Mouse (Mus musculus) embryonic facial prominence, embryonic 14.5 days (tissue): ENCODE data around the gene Sost. TPM values are rescaled to one million over a fixed set of nuclear protein-coding genes. Genes with fewer than 3 reads are reported as not detected.

Source experiments
- ATAC-seq: fragments of 200-750 bp; cut with Nextera tagmentation; 2 replicates; pipeline ENCODE4 v1.8.0; 2017; ENCODE audit warnings: low read depth, moderate number of reproducible peaks, moderate TSS enrichment
- DNase-seq: peaks from one replicate; pipeline ENCODE4 v3.0.0-alpha.2; 2015; ENCODE audit warnings: low spot score
- H3K27ac ChIP-seq: fragments of 300-500 bp; sonication (generic); replicated peaks from 2 replicates; pipeline ENCODE4 v1.5.1; 2014; ENCODE audit warnings: low read depth, mild to moderate bottlenecking, low read length, moderate library complexity
- H3K27me3 ChIP-seq: fragments of 300-500 bp; sonication (generic); replicated peaks from 2 replicates; pipeline ENCODE4 v1.6.1; 2014; ENCODE audit warnings: low read length; ENCODE audit not compliant: control insufficient read depth, insufficient read depth
- H3K36me3 ChIP-seq: fragments of 300-500 bp; sonication (generic); 2 replicates; pipeline ENCODE4 v1.6.1; 2014; ENCODE audit warnings: low read length, mixed read lengths; ENCODE audit not compliant: control insufficient read depth, insufficient read depth
- H3K4me1 ChIP-seq: fragments of 300-500 bp; sonication (generic); 2 replicates; pipeline ENCODE4 v1.6.1; 2014; ENCODE audit warnings: antibody characterized with exemption, low read length; ENCODE audit not compliant: control insufficient read depth, insufficient read depth
- H3K4me2 ChIP-seq: fragments of 300-500 bp; sonication (generic); 2 replicates; pipeline ENCODE4 v1.6.1; 2014; ENCODE audit warnings: low read depth, mild to moderate bottlenecking, low read length, moderate library complexity, mixed read lengths
- H3K4me3 ChIP-seq: fragments of 300-500 bp; sonication (generic); 2 replicates; pipeline ENCODE4 v1.5.1; 2014; ENCODE audit warnings: low read depth, mild to moderate bottlenecking, low read length
- H3K9ac ChIP-seq: fragments of 300-500 bp; sonication (generic); 2 replicates; pipeline ENCODE4 v1.6.1; 2014; ENCODE audit warnings: low read depth, mild to moderate bottlenecking, low read length, moderate library complexity, mixed read lengths
- H3K9me3 ChIP-seq: fragments of 300-500 bp; sonication (generic); 2 replicates; pipeline ENCODE4 v1.6.1; 2016; ENCODE audit warnings: low read length; ENCODE audit not compliant: control insufficient read depth
- WGBS: fragments of 180-500 bp; shearing (Covaris S2); extraction: QIAGEN DNeasy Blood & Tissue Kit; methylation state at CpG from one replicate; pipeline ENCODE4 v1.1.7; 2014; 5-methylcytosine and 5-hydroxymethylcytosine counted together
- polyA plus RNA-seq: library from polyadenylated mRNA; unstranded; fragments of >200 nt; fragmentation: Nextera tagmentation; extraction: Ambion mirVana; gene quantifications from 2 replicates; pipeline ENCODE4 v1.2.1, GENCODE M21; 2014

The Sost gene
- not detected in 2 replicates for polyA plus RNA-seq

DNA sequence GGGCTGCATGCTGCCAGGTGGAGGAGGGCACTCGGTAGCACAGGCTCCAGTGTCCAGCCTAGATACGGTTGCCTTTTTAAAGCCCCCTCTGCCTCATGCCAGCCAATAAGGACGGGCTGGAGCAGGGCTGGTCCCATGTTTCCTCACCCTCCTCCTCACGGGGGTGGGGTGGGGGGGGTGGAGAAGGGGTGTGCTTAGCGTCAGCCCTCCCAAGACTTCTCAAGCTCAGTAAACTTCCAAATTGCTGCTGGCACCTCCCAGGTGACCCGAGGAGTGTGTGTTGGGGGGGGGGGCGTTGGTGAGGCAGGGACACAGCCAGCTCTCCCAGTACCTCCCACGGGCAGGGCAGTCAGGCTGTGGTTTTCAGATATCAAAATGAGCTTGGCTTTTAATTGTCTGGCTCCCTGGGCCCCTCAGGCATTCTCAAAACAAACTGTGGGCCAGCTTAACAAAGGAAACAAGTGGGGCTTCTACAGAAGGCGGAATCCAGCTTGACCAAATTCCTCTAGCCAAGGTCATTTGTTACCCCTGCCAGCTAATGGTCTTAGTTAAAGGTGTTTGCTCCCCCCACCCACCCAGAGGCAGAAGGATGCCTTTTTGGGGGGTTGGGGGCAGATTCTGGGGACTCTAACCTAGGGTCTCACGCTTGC lies at the start of gene Sost:
Sost (minus strand) TSS at position 51 of the 650 bp plus-strand sequence.
- peaks cover 56% of the 10 kb centered on the region for H3K27me3 ChIP-seq
- no peak for DNase-seq
- no peak within 1 kb of the TSS for H3K4me3 ChIP-seq
- H3K4me2 ChIP-seq: no peak within 1 kb of the TSS
- H3K36me3 ChIP-seq: no peaks in the 10 kb centered on the region
- ATAC-seq: no peak
- peaks cover 5% of the 10 kb centered on the region; the same call in 1 of the 2 replicates for H3K4me1 ChIP-seq
- H3K9me3 ChIP-seq: no peaks in the 10 kb centered on the region
- 34% methylated on average over 8 of the region's 10 CpGs for WGBS
- H3K9ac ChIP-seq: no peak within 1 kb of the TSS
- H3K27ac ChIP-seq: no peak within 1 kb of the TSS

DNA sequence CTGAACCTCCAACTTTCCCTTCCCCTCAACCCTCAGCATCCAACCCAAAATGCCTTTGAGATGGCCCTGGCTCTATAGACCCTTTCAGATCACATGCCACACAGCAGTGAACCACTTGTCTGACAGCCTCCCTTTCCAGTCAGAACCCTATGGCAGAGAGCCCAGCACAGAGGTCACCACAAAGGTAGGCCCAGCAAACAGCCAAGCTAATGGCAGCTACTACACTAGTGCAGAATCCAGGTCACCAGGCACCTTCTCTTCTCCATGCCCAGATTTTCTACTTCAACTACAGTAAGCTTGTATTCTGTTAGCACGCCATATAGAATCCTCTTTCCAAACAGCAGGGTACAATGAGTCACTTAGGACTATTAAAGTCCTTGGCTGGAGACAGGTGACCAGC lies 49.3 kb upstream of the Sost start:
- ATAC-seq (no peak), DNase-seq (no peak)
- no peak overlapping the region for H3K4me2 ChIP-seq
- no peaks in the 10 kb centered on the region for H3K27me3 ChIP-seq
- no peaks in the 10 kb centered on the region for H3K9me3 ChIP-seq
- H3K4me1 ChIP-seq: no peaks in the 10 kb centered on the region
- 95% methylated on average over 1 of the region's 1 CpGs for WGBS
- H3K4me3 ChIP-seq: no peak overlapping the region
- no peak overlapping the region for H3K9ac ChIP-seq
- no peak overlapping the region for H3K27ac ChIP-seq
- H3K36me3 ChIP-seq: peaks cover 6% of the 10 kb centered on the region; the same call in 1 of the 2 replicates

DNA sequence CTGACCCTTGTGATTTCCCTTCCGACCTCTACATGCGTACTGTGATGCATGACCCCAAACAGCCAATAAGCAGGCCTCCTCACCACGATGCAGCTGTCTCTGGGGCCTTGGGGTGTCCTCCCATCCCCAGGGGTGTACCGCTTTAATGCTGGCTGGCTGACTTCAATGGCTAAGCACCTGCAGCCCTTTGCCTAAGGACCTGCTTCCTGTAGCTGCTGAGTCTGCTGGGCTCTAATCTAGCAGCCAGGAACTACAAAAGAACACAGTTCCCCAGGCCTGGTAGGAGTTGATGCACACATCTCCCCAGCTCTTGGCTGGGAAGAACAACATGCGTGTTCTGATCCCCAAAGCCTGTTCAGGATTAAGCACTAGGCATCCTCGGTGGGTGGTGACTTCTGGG lies 48.7 kb upstream of the Sost start:
- no peak for ATAC-seq
- H3K4me3 ChIP-seq: no peak overlapping the region
- H3K27ac ChIP-seq: no peak overlapping the region
- WGBS: 66% methylated on average over 6 of the region's 6 CpGs
- H3K9ac ChIP-seq: no peak overlapping the region
- no peaks in the 10 kb centered on the region for H3K9me3 ChIP-seq
- no peak overlapping the region for H3K4me2 ChIP-seq
- H3K27me3 ChIP-seq: no peaks in the 10 kb centered on the region
- peaks cover 6% of the 10 kb centered on the region; the same call in 1 of the 2 replicates for H3K36me3 ChIP-seq
- no peaks in the 10 kb centered on the region for H3K4me1 ChIP-seq
- no peak for DNase-seq

DNA sequence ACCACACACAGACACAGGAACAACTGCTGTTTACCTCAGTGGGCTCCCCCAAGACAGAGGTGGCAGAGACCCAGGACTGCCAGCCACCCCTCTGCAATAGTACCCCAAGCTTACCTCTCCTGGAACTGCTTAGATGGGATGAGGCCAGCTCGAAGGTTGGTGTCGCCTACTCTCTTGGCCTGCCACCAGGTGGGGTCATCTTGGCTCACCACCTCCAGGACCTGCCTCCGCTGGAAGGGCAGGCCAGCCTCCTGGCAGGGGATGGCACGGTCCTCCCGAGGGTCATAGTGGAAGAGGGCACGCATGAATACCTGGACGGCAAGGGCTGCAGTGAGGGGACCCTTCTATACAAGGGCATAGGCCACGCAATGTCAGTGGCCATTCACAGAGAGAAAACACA lies 46.4 kb upstream of the Sost start:
- Histone ChIP-seq H3K4me3 (no peak overlapping the region), H3K27ac (no peak overlapping the region), H3K9me3 (no peaks in the 10 kb centered on the region), H3K4me2 (no peak overlapping the region), H3K36me3 (peaks cover 6% of the 10 kb centered on the region; the same call in 1 of the 2 replicates), H3K27me3 (no peaks in the 10 kb centered on the region), H3K4me1 (no peaks in the 10 kb centered on the region), H3K9ac (no peak overlapping the region)
- no peak for ATAC-seq
- DNase-seq: no peak
- 75% methylated on average over 7 of the region's 8 CpGs for WGBS

DNA sequence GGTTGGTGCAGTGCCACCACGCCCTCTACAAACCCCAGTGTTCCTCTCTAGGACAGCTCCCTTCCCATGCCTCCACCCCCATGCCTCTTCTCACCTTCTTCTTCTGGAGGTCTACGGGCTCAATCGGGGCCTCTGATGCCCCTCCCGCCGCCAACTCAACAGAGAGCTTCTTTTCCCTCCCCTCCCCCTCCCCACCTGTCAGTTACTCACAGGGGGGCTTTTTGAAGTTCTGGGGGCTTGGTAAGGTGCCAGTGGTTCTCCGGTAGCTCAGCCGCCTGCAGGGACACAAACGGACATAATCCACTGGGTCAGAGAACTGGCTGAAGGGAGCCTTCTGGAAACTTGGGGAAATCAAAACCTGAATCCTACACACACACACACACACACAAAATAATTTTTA lies 44.7 kb upstream of the Sost start:
- ATAC-seq: no peak
- H3K4me2 ChIP-seq: no peak overlapping the region
- no peaks in the 10 kb centered on the region for H3K9me3 ChIP-seq
- 75% methylated on average over 8 of the region's 8 CpGs for WGBS
- no peak overlapping the region for H3K27ac ChIP-seq
- no peak overlapping the region for H3K9ac ChIP-seq
- H3K27me3 ChIP-seq: no peaks in the 10 kb centered on the region
- H3K4me3 ChIP-seq: no peak overlapping the region
- no peak for DNase-seq
- no peaks in the 10 kb centered on the region for H3K4me1 ChIP-seq
- peaks cover 6% of the 10 kb centered on the region; the same call in 1 of the 2 replicates for H3K36me3 ChIP-seq

DNA sequence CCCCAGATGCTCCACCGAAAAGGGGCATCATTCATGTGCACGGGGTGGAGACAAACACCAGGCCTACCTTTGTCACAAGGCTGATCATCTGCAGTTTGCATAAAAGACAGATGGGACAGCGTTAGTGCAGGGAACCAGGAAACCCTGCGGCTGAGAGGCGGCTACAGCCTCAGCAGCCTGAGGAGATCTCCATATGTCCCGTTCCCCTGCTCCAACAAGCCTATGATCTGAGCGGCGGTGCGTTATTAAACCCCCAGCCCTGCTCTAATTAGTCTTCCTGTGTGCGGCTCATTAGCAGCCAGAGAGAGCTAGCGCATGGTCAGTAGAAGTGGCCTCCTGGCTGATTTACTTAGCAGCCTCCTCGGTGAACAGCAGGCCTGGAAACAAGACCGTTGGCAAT lies 43.3 kb upstream of the Sost start:
- Histone ChIP-seq H3K27ac (no peak overlapping the region), H3K4me2 (no peak overlapping the region), H3K9ac (no peak overlapping the region), H3K9me3 (no peaks in the 10 kb centered on the region), H3K27me3 (no peaks in the 10 kb centered on the region), H3K36me3 (peaks cover 6% of the 10 kb centered on the region; the same call in 1 of the 2 replicates), H3K4me1 (no peaks in the 10 kb centered on the region), H3K4me3 (no peak overlapping the region)
- WGBS: 70% methylated on average over 13 of the region's 13 CpGs
- DNase-seq (peak; percentile 66), ATAC-seq (peak; percentile 33; the same call in 1 of the 2 replicates)

DNA sequence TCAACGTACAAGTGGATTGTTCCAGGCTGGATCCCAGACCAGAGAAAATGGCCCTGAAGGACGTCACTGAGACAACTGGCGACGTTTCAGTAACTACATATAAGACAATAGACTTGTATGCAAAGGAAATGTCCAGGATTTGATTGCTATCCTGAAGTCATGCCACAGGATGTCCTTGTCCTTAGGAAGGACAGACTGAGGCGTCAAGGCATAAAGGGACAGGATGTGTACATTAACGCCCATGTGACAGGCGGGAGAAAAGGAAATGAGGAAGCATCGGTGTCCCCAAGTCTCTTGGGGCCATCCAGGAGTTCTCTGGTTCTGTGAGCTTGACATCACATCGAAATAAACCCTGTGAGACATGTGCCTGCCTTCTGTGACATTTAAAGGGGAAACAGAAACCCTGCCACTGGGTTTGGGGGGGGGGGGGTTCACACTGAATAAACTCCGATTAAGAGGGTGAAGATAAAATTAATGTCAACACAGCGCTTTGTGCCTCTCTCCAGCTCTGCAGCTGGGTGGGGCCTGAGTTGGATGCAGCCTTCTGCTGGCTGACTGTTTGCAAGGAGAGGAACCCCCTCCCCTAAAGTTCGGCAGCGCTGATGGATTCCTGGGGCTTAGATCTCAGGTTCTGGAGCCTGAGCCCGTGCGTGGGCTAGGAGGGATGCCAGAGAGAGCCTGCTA lies 42.3 kb upstream of the Sost start:
- 79% methylated on average over 15 of the region's 15 CpGs for WGBS
- Histone ChIP-seq H3K27me3 (no peaks in the 10 kb centered on the region), H3K9ac (no peak overlapping the region), H3K9me3 (no peaks in the 10 kb centered on the region), H3K4me1 (no peaks in the 10 kb centered on the region), H3K36me3 (peaks cover 6% of the 10 kb centered on the region; the same call in 1 of the 2 replicates), H3K4me2 (no peak overlapping the region), H3K27ac (no peak overlapping the region), H3K4me3 (no peak overlapping the region)
- peak; percentile 32 for DNase-seq
- no peak for ATAC-seq

DNA sequence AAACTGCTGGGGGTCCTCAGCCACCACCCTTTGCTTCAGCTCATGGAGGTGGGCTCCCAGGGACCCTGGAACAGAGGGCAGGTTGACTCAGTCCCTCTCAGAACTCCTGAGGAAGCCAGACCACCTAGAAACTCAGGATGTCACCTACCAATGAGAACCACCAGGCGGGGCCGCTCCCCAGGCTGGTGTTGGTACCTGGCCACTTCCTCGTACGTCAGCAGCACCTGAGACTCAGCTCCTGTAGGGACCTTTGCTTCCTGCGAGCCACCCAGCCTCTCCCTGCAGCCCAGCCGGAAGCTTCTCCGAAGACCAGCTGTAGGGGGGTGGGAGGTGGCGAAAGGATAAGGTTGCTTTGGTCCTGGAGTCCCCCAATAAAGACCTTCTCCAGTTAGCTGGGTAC lies 41.6 kb upstream of the Sost start:
- H3K9me3 ChIP-seq: no peaks in the 10 kb centered on the region
- no peak overlapping the region for H3K9ac ChIP-seq
- DNase-seq: no peak
- no peak for ATAC-seq
- H3K27me3 ChIP-seq: no peaks in the 10 kb centered on the region
- no peak overlapping the region for H3K27ac ChIP-seq
- H3K4me3 ChIP-seq: no peak overlapping the region
- H3K4me1 ChIP-seq: no peaks in the 10 kb centered on the region
- peaks cover 6% of the 10 kb centered on the region; the same call in 1 of the 2 replicates for H3K36me3 ChIP-seq
- WGBS: 78% methylated on average over 4 of the region's 8 CpGs
- no peak overlapping the region for H3K4me2 ChIP-seq
